Mouse (Mus musculus) T-helper 2 cell (primary cell): ENCODE results near the gene Lexm.

Experiments
- in situ Hi-C: fragments of 300-600 bp; cut with MboI, MseI; formaldehyde crosslinking; loops from one replicate; pipeline ENCODE4 v1.15.1; 2025; ENCODE audit warnings: high pct_unique_total_duplicates

Gene Lexm

GRCm38 (mm10) chr4:106617056-106617455, at the start of gene Lexm:
TSS of gene Lexm (minus strand) at chr4:106617241.
- in situ Hi-C loops = no loop called here

- in situ Hi-C loops = no loop called here
Measured at GRCm38 (mm10) chr4:106666546-106666945, 49.5 kb upstream of the Lexm start.

- in situ Hi-C loops = no loop called here
Measured at GRCm38 (mm10) chr4:106665673-106666072, 48.6 kb upstream of the Lexm start.

DNA sequence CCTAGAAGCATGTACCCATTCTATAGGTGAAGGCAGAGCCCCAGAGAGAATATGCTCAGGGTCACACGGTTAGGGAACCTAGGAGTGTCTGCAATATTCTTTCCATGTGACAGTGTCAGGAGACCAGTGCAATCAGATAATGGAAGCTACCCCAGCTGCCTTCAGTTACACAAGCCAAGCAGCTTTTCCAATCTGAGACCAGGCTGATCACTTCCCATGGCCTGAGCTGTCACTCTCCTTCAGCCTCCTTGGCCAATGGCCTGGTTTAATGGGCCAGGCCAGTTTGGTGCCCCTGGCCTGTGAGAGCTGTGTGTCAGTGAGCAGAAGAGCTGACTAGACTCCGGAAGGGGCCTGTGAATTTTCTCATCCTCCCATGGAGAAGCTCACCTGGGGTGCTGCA, 48.2 kb upstream of the Lexm start:
- in situ Hi-C loops = no loop called here

DNA sequence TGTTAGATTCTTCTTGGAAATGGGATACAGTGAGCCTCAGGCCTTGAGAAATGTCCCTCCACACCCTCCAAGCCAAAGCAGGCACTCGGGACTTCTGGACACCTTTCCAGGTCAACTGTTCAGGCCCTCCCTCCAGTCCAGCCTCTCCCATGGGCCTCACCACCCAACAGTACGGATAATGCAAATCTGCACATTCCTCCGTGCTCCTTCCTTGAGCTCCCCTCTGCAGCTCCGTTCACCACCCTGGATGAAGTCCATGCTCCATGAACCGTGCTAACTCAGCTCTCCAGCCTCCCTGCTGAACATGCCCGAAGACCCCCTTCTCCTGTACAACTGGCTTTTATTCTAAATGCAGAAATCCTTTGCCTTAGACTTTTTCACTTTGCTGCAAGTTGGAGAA, 47.7 kb upstream of the Lexm start:
- in situ Hi-C loops = loop anchor here (5.0 kb wide), 1 partner anchor 102 kb away; the partner anchor contains the start of gene Dhcr24

GRCm38 (mm10) chr4:106663956-106664470, 47.0 kb upstream of the Lexm start:
- in situ Hi-C loops = loop anchor here (5.0 kb wide), 1 partner anchor 102 kb away; the partner anchor contains the start of gene Dhcr24

GRCm38 (mm10) chr4:106655681-106656080, 38.6 kb upstream of the Lexm start:
- in situ Hi-C loops = no loop called here

GRCm38 (mm10) chr4:106653051-106653450, 36.0 kb upstream of the Lexm start:
- in situ Hi-C loops = no loop called here

- in situ Hi-C loops = no loop called here
Measured at GRCm38 (mm10) chr4:106652546-106652945, 35.5 kb upstream of the Lexm start.

DNA sequence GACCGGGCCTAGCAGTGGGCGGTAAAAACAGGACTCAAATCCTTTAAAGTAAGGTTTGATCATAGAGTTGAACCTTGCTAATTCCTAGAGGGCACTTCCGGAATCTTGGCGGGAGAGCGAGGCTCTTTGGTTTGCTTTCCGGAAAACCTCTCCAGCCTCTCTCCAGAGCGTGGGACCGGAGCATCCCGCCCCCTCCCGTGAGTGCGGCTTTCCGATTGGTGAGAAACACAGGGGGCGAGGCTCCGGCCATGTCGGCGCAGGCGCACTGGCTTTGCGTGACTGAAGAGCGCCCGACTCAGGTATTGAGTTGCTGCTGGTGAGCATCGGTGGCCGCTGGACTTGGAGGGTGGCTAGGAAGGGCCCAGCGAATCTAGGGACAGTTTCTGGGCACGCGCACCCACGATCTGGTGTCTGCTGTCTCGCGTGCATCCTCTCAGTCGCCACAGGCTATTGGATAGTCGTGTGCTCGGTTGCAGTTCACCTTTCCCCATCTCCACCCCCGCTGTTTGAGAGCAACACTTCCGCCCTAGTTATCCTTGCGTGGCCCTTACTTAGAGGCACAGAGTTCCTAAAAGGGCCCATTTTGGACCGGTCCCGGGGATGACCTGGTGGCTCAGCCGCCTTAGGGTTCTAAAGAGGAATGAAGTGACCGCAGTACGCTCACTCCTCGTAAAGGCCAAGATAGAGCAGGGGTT, 33.9 kb upstream of the Lexm start, which contains the start of gene Pars2:
Pars2 (plus strand) TSS at position 237 of the 695 bp plus-strand sequence.
- in situ Hi-C loops = no loop called here

GRCm38 (mm10) chr4:106647137-106647536, 30.1 kb upstream of the Lexm start:
- in situ Hi-C loops = no loop called here

DNA sequence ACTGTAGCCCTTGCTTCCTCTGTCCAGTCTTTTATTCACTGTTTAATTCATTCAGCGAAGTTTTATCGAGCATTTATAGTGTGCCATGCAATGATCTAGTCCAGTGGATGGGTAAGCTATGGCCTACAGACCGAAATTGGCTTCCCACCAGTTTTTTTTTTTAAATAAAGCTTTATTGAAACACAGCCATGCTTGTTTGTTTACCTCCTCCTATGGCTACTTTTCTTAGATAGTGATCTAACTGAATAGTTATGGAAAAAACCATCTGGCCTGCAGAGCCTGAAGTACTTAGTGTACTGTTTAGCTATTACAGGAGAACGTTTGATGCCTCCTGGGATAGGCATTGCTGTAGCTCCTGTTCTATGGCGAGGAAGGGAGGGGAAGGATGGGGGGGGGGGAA, 28.8 kb upstream of the Lexm start:
- in situ Hi-C loops = no loop called here

GRCm38 (mm10) chr4:106644218-106644610, 27.2 kb upstream of the Lexm start:
- in situ Hi-C loops = no loop called here

- in situ Hi-C loops = no loop called here
Measured at GRCm38 (mm10) chr4:106643483-106644217, 26.6 kb upstream of the Lexm start.

DNA sequence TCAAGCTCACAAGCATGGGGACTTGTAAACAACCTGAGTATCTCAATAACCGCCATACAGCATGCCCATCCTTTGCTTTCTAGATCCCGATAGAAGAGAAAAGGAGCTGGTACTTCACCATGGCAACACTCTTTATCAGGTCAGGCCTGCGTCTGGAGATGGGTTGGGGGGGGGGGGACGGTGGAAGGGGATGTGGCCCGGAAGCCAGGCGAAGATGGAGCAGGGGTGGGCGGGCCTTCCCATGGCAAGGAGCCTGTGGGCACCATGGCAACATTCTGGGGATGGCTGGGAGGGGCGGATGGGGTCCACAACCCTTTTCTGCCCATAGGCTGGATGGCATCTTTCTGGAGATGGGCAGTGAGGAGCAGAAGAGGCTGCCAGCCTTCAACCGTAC, 17.0 kb upstream of the Lexm start:
- in situ Hi-C loops = loop anchor here (5.0 kb wide), 1 partner anchor 73 kb away; no protein-coding TSS in a partner anchor

GRCm38 (mm10) chr4:106633281-106634085, 16.4 kb upstream of the Lexm start:
- in situ Hi-C loops = loop anchor here (5.0 kb wide), 1 partner anchor 74 kb away; no protein-coding TSS in a partner anchor

- in situ Hi-C loops = loop anchor here (5.0 kb wide), 1 partner anchor 75 kb away; no protein-coding TSS in a partner anchor
Measured at GRCm38 (mm10) chr4:106632313-106632712, 15.3 kb upstream of the Lexm start.

GRCm38 (mm10) chr4:106630333-106631220, 13.5 kb upstream of the Lexm start:
- in situ Hi-C loops = loop anchor here (5.0 kb wide), 1 partner anchor 77 kb away; no protein-coding TSS in a partner anchor

GRCm38 (mm10) chr4:106629374-106629773, 12.3 kb upstream of the Lexm start:
- in situ Hi-C loops = no loop called here

DNA sequence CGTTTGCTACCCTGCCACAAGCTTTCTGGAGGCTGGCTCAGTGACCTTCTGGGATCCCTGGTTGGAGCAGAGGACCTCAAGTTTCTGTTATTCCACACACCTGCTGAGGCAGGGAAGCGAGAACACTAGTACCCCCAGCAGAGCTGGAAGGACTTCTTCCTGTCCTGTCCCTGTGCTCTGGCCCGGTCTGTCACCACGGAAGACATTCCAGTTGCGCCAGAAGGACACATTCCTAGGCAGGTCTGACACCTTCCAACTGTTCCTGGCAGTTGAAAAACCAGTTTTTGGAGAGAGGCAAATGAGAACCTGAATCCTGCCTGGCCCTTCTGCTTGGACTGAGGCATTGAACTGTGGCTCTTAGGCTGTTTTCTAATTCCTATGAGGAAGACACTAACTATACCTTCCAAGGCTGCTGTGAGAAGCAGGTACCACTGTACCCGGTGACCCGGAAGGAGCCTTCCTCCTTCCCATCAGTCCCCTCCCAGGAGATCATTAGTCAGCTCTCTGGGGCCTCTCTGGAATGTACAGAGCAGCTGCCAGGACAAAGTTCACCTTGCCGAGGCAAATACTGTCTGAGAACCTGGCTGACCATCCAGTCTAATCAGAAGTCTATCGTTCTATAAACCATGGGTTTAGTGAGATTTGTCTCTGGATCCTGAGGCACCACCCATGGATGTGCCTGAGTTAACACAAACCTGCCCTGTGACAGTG, 11.8 kb upstream of the Lexm start:
- in situ Hi-C loops = no loop called here
